Mouse (Mus musculus): Measurements from ENCODE around the gene Tbcd. TPM values are rescaled to one million over a fixed set of nuclear protein-coding genes. Genes with fewer than 3 reads are reported as not detected.

Gene Tbcd
- polyA plus RNA-seq, 1 experiment from 2014 or later: 58.4 TPM

DNA sequence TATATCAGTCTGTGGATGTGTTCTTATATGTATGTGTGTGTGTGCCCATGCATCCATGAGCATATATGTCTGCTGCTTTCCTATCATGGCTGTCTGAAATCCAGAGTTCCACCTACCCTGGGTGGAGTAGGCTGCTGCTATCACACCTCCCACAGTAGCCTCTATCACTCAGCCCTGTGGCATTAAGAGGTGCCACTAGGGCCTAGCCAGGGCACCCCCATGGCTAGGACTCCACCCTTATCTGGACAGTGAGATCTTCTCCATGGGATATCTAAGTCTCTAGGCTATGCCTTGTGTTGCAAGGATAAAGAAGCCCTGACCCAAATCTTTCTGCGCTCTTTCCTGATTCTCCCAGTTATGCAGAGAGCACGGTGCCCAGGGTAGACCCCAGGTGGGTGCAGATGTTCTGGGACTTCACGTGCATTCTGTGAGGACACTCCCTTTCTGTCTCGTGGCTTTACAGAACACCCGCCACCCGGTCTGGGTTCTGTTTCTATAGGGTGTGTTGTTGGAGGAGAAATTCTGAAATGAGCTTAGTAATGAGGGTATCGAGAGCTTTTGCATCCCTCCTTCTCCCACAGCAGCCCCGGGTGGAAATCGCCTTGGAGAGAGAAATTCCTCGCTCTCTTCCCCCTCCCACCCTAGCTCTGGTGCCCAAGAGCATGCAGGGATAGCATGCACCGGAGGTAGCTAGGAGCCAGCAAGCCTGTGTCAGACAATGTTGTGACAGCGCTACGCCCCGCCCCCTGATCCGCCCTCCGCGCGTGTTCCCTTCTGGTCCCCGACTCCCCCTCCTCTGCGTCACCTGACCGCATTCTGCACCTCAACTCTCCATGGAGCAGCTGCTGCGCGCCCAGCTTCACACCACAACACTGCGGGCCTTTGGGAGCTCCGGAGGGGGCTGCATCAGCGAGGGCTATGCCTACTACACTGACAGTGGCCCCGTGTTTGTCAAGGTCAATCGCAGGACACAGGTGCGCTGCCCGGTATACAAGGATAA is 17.3 kb upstream of the Tbcd start, which contains the start of gene Fn3k:
Fn3k (plus strand) TSS at position 758 of the 1,000 bp plus-strand sequence.
- peaks cover 21% of the 10 kb centered on the region for H3K4me1 ChIP-seq (replicated peaks)
- WGBS: 8% methylated on average over 30 of the region's 30 CpGs

GRCm38 (mm10) chr11:121437236-121437635 is 14.5 kb upstream of the Tbcd start:
- H3K9ac ChIP-seq: no peak overlapping the region
- H3K4me1 ChIP-seq (replicated peaks): peaks cover 21% of the 10 kb centered on the region
- H3K4me3 ChIP-seq: no peak overlapping the region
- ATAC-seq (ENCODE audit: low read depth): no peak
- H3K36me3 ChIP-seq: no peaks in the 10 kb centered on the region
- 77% methylated on average over 5 of the region's 5 CpGs for WGBS
- no peak overlapping the region for H3K27ac ChIP-seq (replicated peaks)
- H3K27me3 ChIP-seq: no peaks in the 10 kb centered on the region
- H3K9me3 ChIP-seq: no peaks in the 10 kb centered on the region
- no peak overlapping the region for H3K4me2 ChIP-seq

More for the DNA sequence above, 17.3 kb upstream of the Tbcd start, which contains the start of gene Fn3k:
- peak within 1 kb of the TSS; percentile 67 for H3K4me2 ChIP-seq
- peak within 1 kb of the TSS; percentile 43 for H3K4me3 ChIP-seq
- peak within 1 kb of the TSS; percentile 30 for H3K27ac ChIP-seq (replicated peaks)
- H3K9ac ChIP-seq: peak within 1 kb of the TSS; percentile 70
- no peaks in the 10 kb centered on the region for H3K9me3 ChIP-seq
- no peaks in the 10 kb centered on the region for H3K27me3 ChIP-seq
- ATAC-seq (ENCODE audit: low read depth): peak; percentile 98
- H3K36me3 ChIP-seq: peaks cover 12% of the 10 kb centered on the region

DNA sequence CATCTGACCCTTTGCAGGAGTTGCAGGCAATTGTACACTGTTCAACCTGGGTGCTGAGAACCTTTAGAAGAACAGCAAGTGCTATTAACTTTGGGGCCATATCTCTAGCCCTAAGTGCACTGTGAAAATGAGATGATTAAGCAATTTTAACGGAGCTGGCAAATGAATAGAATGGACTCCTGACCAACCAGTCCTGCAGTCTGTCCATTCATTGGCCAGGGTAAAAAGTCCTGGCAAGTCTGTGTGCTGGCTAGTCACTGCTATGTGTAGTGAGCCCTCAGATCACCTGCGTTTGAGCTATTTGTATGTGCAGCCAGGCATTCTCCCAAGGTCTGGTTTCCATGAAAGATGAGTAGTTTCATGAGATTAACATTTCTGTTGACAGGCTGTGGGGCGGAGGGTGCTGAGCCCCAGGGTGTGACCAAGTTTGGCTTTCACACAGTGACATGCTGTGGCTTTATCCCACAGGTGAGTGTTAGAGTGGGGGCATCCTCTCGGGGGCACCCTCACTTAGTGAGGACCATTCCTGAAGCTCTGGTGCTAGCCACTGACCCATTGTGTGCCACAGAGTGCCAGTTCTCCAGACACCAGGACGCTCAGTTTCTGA is 12.0 kb upstream of the Tbcd start:
- no peaks in the 10 kb centered on the region for H3K27me3 ChIP-seq
- no peaks in the 10 kb centered on the region for H3K9me3 ChIP-seq
- no peak for ATAC-seq (ENCODE audit: low read depth)
- no peak overlapping the region for H3K27ac ChIP-seq (replicated peaks)
- H3K9ac ChIP-seq: no peak overlapping the region
- no peak overlapping the region for H3K4me2 ChIP-seq
- no peak overlapping the region for H3K4me3 ChIP-seq
- no peaks in the 10 kb centered on the region for H3K36me3 ChIP-seq
- H3K4me1 ChIP-seq (replicated peaks): peaks cover 10% of the 10 kb centered on the region; the same call in 1 of the 2 replicates
- WGBS: 74% methylated on average over 5 of the region's 5 CpGs

GRCm38 (mm10) chr11:121441653-121442052 is 10.1 kb upstream of the Tbcd start:
- Histone ChIP-seq H3K27ac (replicated peaks) (no peak overlapping the region), H3K4me2 (no peak overlapping the region), H3K27me3 (no peaks in the 10 kb centered on the region), H3K36me3 (no peaks in the 10 kb centered on the region), H3K4me3 (no peak overlapping the region), H3K4me1 (replicated peaks) (no peaks in the 10 kb centered on the region), H3K9ac (no peak overlapping the region), H3K9me3 (no peaks in the 10 kb centered on the region)
- ATAC-seq (ENCODE audit: low read depth): no peak
- 91% methylated on average over 4 of the region's 4 CpGs for WGBS

- Histone ChIP-seq H3K9me3 (no peaks in the 10 kb centered on the region), H3K9ac (no peak overlapping the region), H3K27me3 (no peaks in the 10 kb centered on the region), H3K4me3 (no peak overlapping the region), H3K4me2 (no peak overlapping the region), H3K4me1 (replicated peaks) (no peaks in the 10 kb centered on the region), H3K36me3 (no peaks in the 10 kb centered on the region), H3K27ac (replicated peaks) (no peak overlapping the region)
- WGBS: 86% methylated on average over 2 of the region's 2 CpGs
- ATAC-seq (ENCODE audit: low read depth): no peak
Measured at GRCm38 (mm10) chr11:121442076-121442475, 9.7 kb upstream of the Tbcd start.

GRCm38 (mm10) chr11:121451216-121451726 is 478 bp upstream of the Tbcd start:
- Histone ChIP-seq H3K27me3 (no peaks in the 10 kb centered on the region), H3K4me3 (peak overlapping the region; percentile 94), H3K9ac (peak overlapping the region; percentile 82), H3K4me1 (replicated peaks) (peaks cover 29% of the 10 kb centered on the region), H3K9me3 (no peaks in the 10 kb centered on the region), H3K27ac (replicated peaks) (peak overlapping the region; percentile 88), H3K36me3 (peaks cover 8% of the 10 kb centered on the region), H3K4me2 (peak overlapping the region; percentile 77)
- WGBS: 16% methylated on average over 9 of the region's 9 CpGs
- ATAC-seq (ENCODE audit: low read depth): peak; percentile 37

DNA sequence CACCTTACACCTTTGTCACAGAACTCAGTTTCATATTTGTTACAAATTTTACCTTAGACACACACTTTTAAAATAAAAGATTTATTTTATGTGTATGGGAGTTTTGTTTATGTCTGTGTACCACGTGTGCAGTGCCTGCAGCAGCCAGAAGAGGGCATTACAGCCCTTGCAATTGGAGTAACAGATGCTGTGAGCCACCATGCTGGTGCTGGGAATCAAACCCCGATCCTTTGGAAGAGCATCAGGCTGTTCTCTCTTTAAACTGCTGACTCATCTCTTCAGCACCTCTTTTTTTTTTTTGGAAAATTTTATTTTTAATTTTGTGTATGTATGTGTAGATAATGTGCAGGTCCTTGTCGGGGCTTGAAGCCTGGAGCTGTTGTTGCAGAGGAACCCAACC is 6.1 kb downstream of the Tbcd start:
- H3K4me2 ChIP-seq: no peak overlapping the region
- peaks cover 15% of the 10 kb centered on the region for H3K4me1 ChIP-seq (replicated peaks)
- peaks cover 66% of the 10 kb centered on the region for H3K36me3 ChIP-seq
- no peak overlapping the region for H3K9ac ChIP-seq
- 0 out of 2 replicates have a peak, but pooled peaks cover 4% of the 10 kb centered on the region for H3K9me3 ChIP-seq
- H3K27ac ChIP-seq (replicated peaks): no peak overlapping the region
- no peak overlapping the region for H3K4me3 ChIP-seq
- WGBS: 92% methylated on average over 3 of the region's 3 CpGs
- no peak for ATAC-seq (ENCODE audit: low read depth)
- H3K27me3 ChIP-seq: no peaks in the 10 kb centered on the region

DNA sequence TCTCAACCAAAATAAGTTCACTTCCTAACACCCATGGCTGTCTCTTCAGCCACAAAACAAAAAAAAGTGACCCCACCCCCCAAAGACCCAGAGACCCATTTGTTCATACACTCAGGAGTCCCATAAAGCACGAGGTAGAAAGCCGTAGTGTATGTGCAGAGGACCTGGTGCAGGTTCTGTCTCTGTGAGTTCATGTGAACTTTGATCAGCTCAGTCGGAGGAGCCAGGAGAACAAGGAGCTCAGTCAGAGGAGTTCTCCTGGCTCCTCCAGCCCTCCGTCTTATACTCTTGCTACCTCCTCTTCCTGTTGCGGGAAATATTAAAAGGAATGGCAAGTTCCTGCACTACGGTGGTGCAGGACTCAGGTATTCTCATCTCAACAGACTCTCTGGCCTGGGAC is 15.7 kb downstream of the Tbcd start:
- H3K27me3 ChIP-seq: no peaks in the 10 kb centered on the region
- 94% methylated on average over 6 of the region's 6 CpGs for WGBS
- no peaks in the 10 kb centered on the region for H3K9me3 ChIP-seq
- H3K27ac ChIP-seq (replicated peaks): no peak overlapping the region
- H3K4me3 ChIP-seq: no peak overlapping the region
- H3K9ac ChIP-seq: no peak overlapping the region
- H3K4me2 ChIP-seq: no peak overlapping the region
- no peaks in the 10 kb centered on the region for H3K4me1 ChIP-seq (replicated peaks)
- peaks cover 59% of the 10 kb centered on the region for H3K36me3 ChIP-seq
- no peak for ATAC-seq (ENCODE audit: low read depth)

- Histone ChIP-seq H3K27me3 (no peaks in the 10 kb centered on the region), H3K4me3 (no peak overlapping the region), H3K27ac (replicated peaks) (no peak overlapping the region), H3K9me3 (no peaks in the 10 kb centered on the region), H3K4me1 (replicated peaks) (no peaks in the 10 kb centered on the region), H3K36me3 (peaks cover 43% of the 10 kb centered on the region), H3K9ac (no peak overlapping the region), H3K4me2 (no peak overlapping the region)
- 87% methylated on average over 3 of the region's 3 CpGs for WGBS
- ATAC-seq (ENCODE audit: low read depth): no peak
Measured at GRCm38 (mm10) chr11:121474831-121475230, 23.1 kb downstream of the Tbcd start.

GRCm38 (mm10) chr11:121475699-121476415 is 24.1 kb downstream of the Tbcd start:
- Histone ChIP-seq H3K27me3 (no peaks in the 10 kb centered on the region), H3K4me1 (replicated peaks) (no peaks in the 10 kb centered on the region), H3K9me3 (no peaks in the 10 kb centered on the region), H3K27ac (replicated peaks) (no peak overlapping the region), H3K4me2 (no peak overlapping the region), H3K4me3 (no peak overlapping the region), H3K9ac (no peak overlapping the region), H3K36me3 (peaks cover 45% of the 10 kb centered on the region)
- no peak for ATAC-seq (ENCODE audit: low read depth)
- 40% methylated on average over 9 of the region's 9 CpGs for WGBS

DNA sequence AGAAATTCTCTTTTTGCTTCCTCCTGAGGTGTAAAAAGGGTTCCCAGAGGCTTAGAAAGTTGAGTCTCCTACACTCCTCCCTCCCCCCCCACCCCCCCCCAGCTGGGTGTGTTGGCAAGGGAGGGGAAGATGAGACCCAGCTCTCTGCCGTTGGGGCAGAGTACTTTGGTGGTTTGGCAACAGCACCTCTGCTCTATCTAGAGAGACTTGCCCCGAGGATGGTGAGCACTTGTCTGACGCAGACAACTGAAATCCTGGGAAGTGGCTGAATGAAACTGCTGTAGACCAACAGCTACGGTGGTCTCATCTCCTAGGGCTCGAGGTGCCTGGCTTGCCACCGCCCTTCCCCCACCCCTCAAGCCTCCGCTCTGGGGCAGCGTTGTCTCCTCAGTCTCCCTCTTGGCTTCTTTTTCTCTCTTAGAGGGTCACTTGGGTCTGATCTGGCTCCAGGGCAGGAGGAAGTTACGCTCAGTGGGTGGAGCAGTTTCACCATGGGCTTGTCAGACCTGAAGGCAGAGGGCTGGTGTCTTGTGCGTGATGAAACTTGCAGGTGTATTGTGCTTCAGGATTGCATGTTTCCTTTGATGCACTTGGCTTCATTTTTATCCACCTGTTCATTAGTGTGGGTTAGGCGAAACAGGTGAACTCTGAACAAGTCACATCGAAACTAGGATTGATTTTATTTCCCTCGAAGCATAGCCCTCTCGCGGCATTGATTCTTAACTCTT is 27.9 kb downstream of the Tbcd start:
- H3K4me3 ChIP-seq: no peak overlapping the region
- peaks cover 52% of the 10 kb centered on the region for H3K36me3 ChIP-seq
- H3K4me2 ChIP-seq: no peak overlapping the region
- H3K9ac ChIP-seq: no peak overlapping the region
- H3K27me3 ChIP-seq: no peaks in the 10 kb centered on the region
- WGBS: 90% methylated on average over 15 of the region's 15 CpGs
- no peaks in the 10 kb centered on the region for H3K4me1 ChIP-seq (replicated peaks)
- ATAC-seq (ENCODE audit: low read depth): no peak
- no peak overlapping the region for H3K27ac ChIP-seq (replicated peaks)
- H3K9me3 ChIP-seq: no peaks in the 10 kb centered on the region

Measured in neural tube, embryonic 13.5 days (tissue).